Comparison of ENCODE assay signal across 9 mouse cellular contexts in genomic region chr11:95676307-95676706, GRCm38 (mm10). TPM values are rescaled to one million over a fixed set of nuclear protein-coding genes. Genes with fewer than 3 reads are reported as not detected.
DNase-seq lines count a peak whose midpoint lies in the region; ATAC-seq and TF ChIP-seq lines count a peak whose summit lies in the region.
"Had no signal": no experiment of that assay in that cellular context is flagged by ENCODE, and none has a peak within 500 bp of the region (broad histone marks: within the 10 kb centered on the region; RNA-seq: fewer than 3 reads in every experiment).

No protein-coding gene starts in this region.

- WGBS in forebrain, embryonic 12.5 days, result 18% methylated on average over 6 of the region's 6 CpGs
- WGBS in intestine, postnatal 0 days, result 22% methylated on average over 6 of the region's 6 CpGs
- 5% methylated on average over 6 of the region's 6 CpGs for WGBS in limb, embryonic 14.5 days
- WGBS in neural tube, embryonic 11.5 days, result 19% methylated on average over 6 of the region's 6 CpGs

- ATAC-seq in forebrain, embryonic 12.5 days (ENCODE audit: low FRiP score), result peak; percentile 30; the same call in 1 of the 2 replicates
- 0 out of 2 replicates have a peak, but pooled peaks have one; percentile 18 for ATAC-seq in intestine, postnatal 0 days
- peak; percentile 69 for ATAC-seq in limb, embryonic 14.5 days (ENCODE audit: low FRiP score, low read depth)
- no peak for ATAC-seq in neural tube, embryonic 11.5 days (ENCODE audit: insufficient read depth, low FRiP score, low TSS enrichment)

- H3K4me1 ChIP-seq in forebrain, embryonic 12.5 days, result peaks cover 10% of the 10 kb centered on the region
- H3K4me1 ChIP-seq in intestine, postnatal 0 days (replicated peaks; ENCODE audit: control insufficient read depth, insufficient read depth, low read length), result no peaks in the 10 kb centered on the region
- peaks cover 19% of the 10 kb centered on the region for H3K4me1 ChIP-seq in limb, embryonic 14.5 days (ENCODE audit: control insufficient read depth, insufficient read depth, low read length)
- H3K4me1 ChIP-seq in neural tube, embryonic 11.5 days (ENCODE audit: control insufficient read depth, insufficient read depth, low read length), result peaks cover 4% of the 10 kb centered on the region; the same call in 1 of the 2 replicates

- H3K27ac ChIP-seq in forebrain, embryonic 12.5 days, result 0 out of 2 replicates have a peak overlapping the region, but pooled peaks have one; percentile 25
- no peak overlapping the region for H3K27ac ChIP-seq in intestine, postnatal 0 days (ENCODE audit: low read depth, low read length)
- no peak overlapping the region for H3K27ac ChIP-seq in limb, embryonic 14.5 days (replicated peaks; ENCODE audit: low read depth, low read length)
- H3K27ac ChIP-seq in neural tube, embryonic 11.5 days (ENCODE audit: low read depth, low read length), result no peak overlapping the region

- peak; percentile 39 to 53 for DNase-seq in adrenal gland, adult (ENCODE audit: inconsistent age in 2 of 2, low spot score in 1 of 2)
- no peak for DNase-seq in adrenal gland, adult 8-10 months
- peak; percentile 83 for DNase-seq in R1 (ENCODE audit: low read depth, low spot score)
- DNase-seq in limb, embryonic 14.5 days (ENCODE audit: low spot score), result peak; percentile 78
- peak; percentile 89 for DNase-seq in neural tube, embryonic 11.5 days (ENCODE audit: low spot score)
- peak; percentile 72 for DNase-seq in testis, postnatal 10 days (ENCODE audit: low spot score)

- H3K9ac ChIP-seq in forebrain, embryonic 12.5 days, result no peak overlapping the region
- H3K9ac ChIP-seq in intestine, postnatal 0 days (ENCODE audit: low read depth, low read length), result no peak overlapping the region
- no peak overlapping the region for H3K9ac ChIP-seq in limb, embryonic 14.5 days (ENCODE audit: low read depth, low read length, severe bottlenecking)
- H3K9ac ChIP-seq in neural tube, embryonic 11.5 days (ENCODE audit: low read length), result no peak overlapping the region

- peak; percentile 74 for TF ChIP-seq CTCF in intestine, postnatal 0 days (IDR thresholded peaks at IDR 0.05; ENCODE audit: low read depth)

- TF ChIP-seq POLR2A in limb, embryonic 14.5 days (IDR thresholded peaks at IDR 0.05; ENCODE audit: borderline replicate concordance, extremely low read depth, insufficient read depth, insufficient read length), result no peak

- H3K27me3 ChIP-seq in forebrain, embryonic 12.5 days, result no peaks in the 10 kb centered on the region
- no peaks in the 10 kb centered on the region for H3K27me3 ChIP-seq in intestine, postnatal 0 days (replicated peaks; ENCODE audit: control insufficient read depth, insufficient read depth, low read length)
- no peaks in the 10 kb centered on the region for H3K27me3 ChIP-seq in limb, embryonic 14.5 days (ENCODE audit: control insufficient read depth, insufficient read depth, low read length)
- no peaks in the 10 kb centered on the region for H3K27me3 ChIP-seq in neural tube, embryonic 11.5 days (ENCODE audit: control insufficient read depth, insufficient read depth, low read length)
- H3K27me3 ChIP-seq: megakaryocyte, embryonic 14.5 days had no signal

- H3K4me2 ChIP-seq in forebrain, embryonic 12.5 days, result no peak overlapping the region
- H3K4me2 ChIP-seq in intestine, postnatal 0 days (replicated peaks; ENCODE audit: low read depth), result no peak overlapping the region
- no peak overlapping the region for H3K4me2 ChIP-seq in limb, embryonic 14.5 days (replicated peaks; ENCODE audit: low read depth, low read length, severe bottlenecking)
- H3K4me2 ChIP-seq in neural tube, embryonic 11.5 days (ENCODE audit: low read depth), result no peak overlapping the region

- H3K36me3 ChIP-seq in forebrain, embryonic 12.5 days (replicated peaks), result peaks cover 77% of the 10 kb centered on the region
- H3K36me3 ChIP-seq in intestine, postnatal 0 days (ENCODE audit: control insufficient read depth, insufficient read depth), result peaks cover 83% of the 10 kb centered on the region
- peaks cover 73% of the 10 kb centered on the region for H3K36me3 ChIP-seq in limb, embryonic 14.5 days (ENCODE audit: control insufficient read depth, insufficient read depth, low read length)
- peaks cover 9% of the 10 kb centered on the region for H3K36me3 ChIP-seq in neural tube, embryonic 11.5 days (ENCODE audit: control insufficient read depth, insufficient read depth, low read length)

- no peak overlapping the region for H3K4me3 ChIP-seq in forebrain, embryonic 12.5 days (replicated peaks)
- no peak overlapping the region for H3K4me3 ChIP-seq in intestine, postnatal 0 days (ENCODE audit: low read depth, low read length)
- H3K4me3 ChIP-seq in limb, embryonic 14.5 days (replicated peaks; ENCODE audit: low read length), result no peak overlapping the region
- H3K4me3 ChIP-seq in neural tube, embryonic 11.5 days (ENCODE audit: low read depth, low read length), result no peak overlapping the region
- H3K4me3 ChIP-seq: megakaryocyte, embryonic 14.5 days had no signal

- H3K9me3 ChIP-seq in forebrain, embryonic 12.5 days, result no peaks in the 10 kb centered on the region
- H3K9me3 ChIP-seq in intestine, postnatal 0 days (ENCODE audit: control insufficient read depth), result no peaks in the 10 kb centered on the region
- H3K9me3 ChIP-seq in limb, embryonic 14.5 days (ENCODE audit: control insufficient read depth, low read length), result no peaks in the 10 kb centered on the region
- H3K9me3 ChIP-seq in neural tube, embryonic 11.5 days (ENCODE audit: control insufficient read depth, low read length), result no peaks in the 10 kb centered on the region
- H3K9me3 ChIP-seq: megakaryocyte, embryonic 14.5 days had no signal

RNA-seq across cellular contexts. Expression of gene Phb, which starts 9.6 kb away (rescaled TPM):
- 100 to 1,000 TPM; 283 to 358 (median 307) TPM for total RNA-seq in adrenal gland, adult 8-10 months (2022)
- polyA plus RNA-seq in forebrain, embryonic 12.5 days (2016; fragmentation: Nextera tagmentation; extraction: Ambion mirVana), result 169 and 182 TPM in 2 replicates
- polyA plus RNA-seq in intestine, postnatal 0 days (2015; fragmentation: Nextera tagmentation; extraction: Ambion mirVana), result 133 and 147 TPM in 2 replicates
- polyA plus RNA-seq in limb, embryonic 14.5 days (2012; rRNA removed), result 209 and 309 TPM in 2 replicates
- polyA plus RNA-seq in limb, embryonic 14.5 days (2014; fragmentation: Nextera tagmentation; extraction: Ambion mirVana), result 226 and 227 TPM in 2 replicates
- polyA plus RNA-seq in neural tube, embryonic 11.5 days (2014; fragmentation: Nextera tagmentation; extraction: Ambion mirVana), result 226 and 230 TPM in 2 replicates

RNA-seq across cellular contexts. Expression of gene Zfp652, which starts 36.2 kb away (rescaled TPM):
- total RNA-seq in adrenal gland, adult 8-10 months (2022), result 10 to 100 TPM; 44.7 to 57.9 (median 51.7) TPM
- polyA plus RNA-seq in forebrain, embryonic 12.5 days (2016; fragmentation: Nextera tagmentation; extraction: Ambion mirVana), result 27.6 and 30.0 TPM in 2 replicates
- polyA plus RNA-seq in intestine, postnatal 0 days (2015; fragmentation: Nextera tagmentation; extraction: Ambion mirVana), result 7.9 and 9.7 TPM in 2 replicates
- polyA plus RNA-seq in limb, embryonic 14.5 days (2012; rRNA removed), result 25.3 and 31.2 TPM in 2 replicates
- polyA plus RNA-seq in limb, embryonic 14.5 days (2014; fragmentation: Nextera tagmentation; extraction: Ambion mirVana), result 13.3 and 13.8 TPM in 2 replicates
- polyA plus RNA-seq in neural tube, embryonic 11.5 days (2014; fragmentation: Nextera tagmentation; extraction: Ambion mirVana), result 11.9 and 12.3 TPM in 2 replicates

RNA-seq across cellular contexts. Expression of gene B130006D01Rik, which starts 47.1 kb away (rescaled TPM):
- 1 to 10 TPM in 2 of 4 experiments, under 1 TPM in 2; 0.67 to 2.3 (median 1.1) TPM for total RNA-seq in adrenal gland, adult 8-10 months (2022)
- 1.4 and 2.3 TPM in 2 replicates for polyA plus RNA-seq in forebrain, embryonic 12.5 days (2016; fragmentation: Nextera tagmentation; extraction: Ambion mirVana)
- 0.26 and 0.41 TPM in 2 replicates for polyA plus RNA-seq in intestine, postnatal 0 days (2015; fragmentation: Nextera tagmentation; extraction: Ambion mirVana)
- 0.34 and 0.46 TPM in 2 replicates for polyA plus RNA-seq in limb, embryonic 14.5 days (2012; rRNA removed)
- 1.6 and 2.2 TPM in 2 replicates for polyA plus RNA-seq in limb, embryonic 14.5 days (2014; fragmentation: Nextera tagmentation; extraction: Ambion mirVana)
- polyA plus RNA-seq in neural tube, embryonic 11.5 days (2014; fragmentation: Nextera tagmentation; extraction: Ambion mirVana), result 1.1 TPM in 2 replicates
